10 mouse cellular contexts compared by ENCODE assay signal in the genomic region with DNA sequence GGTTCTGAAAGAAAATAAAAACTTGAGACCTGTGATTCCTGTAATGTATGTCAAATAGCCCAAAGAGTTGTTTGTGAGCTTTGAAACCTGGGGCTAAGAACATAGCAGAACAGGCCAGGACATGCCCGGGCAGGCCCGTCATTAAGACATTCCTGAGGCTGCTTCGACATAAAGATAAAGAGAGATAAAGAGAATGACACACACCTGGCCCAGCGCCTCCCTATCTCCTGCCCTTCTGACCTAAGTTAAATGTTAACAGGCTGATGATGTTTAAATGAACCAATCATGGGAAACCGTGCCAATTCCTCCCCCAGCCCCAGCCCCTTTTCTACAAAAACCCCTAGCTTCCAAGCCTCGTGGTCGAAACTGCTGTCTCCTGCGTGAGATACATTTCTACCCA. TPM values are rescaled to one million over a fixed set of nuclear protein-coding genes. Genes with fewer than 3 reads are reported as not detected.
"Had no signal": no experiment of that assay in that cellular context is flagged by ENCODE, and none has a peak within 500 bp of the region (broad histone marks: within the 10 kb centered on the region; RNA-seq: fewer than 3 reads in every experiment).

No protein-coding gene starts in this region.

RNA-seq across cellular contexts. Expression of a gene that starts 10.1 kb away (rescaled TPM):
- total RNA-seq: neutrophil, adult 5-6 weeks had no signal
- polyA plus RNA-seq: neural tube, embryonic 12.5 days; neural tube, embryonic 13.5 days; neural tube, embryonic 14.5 days; neural tube, embryonic 15.5 days; spleen, adult 2 months; stomach, embryonic 14.5 days; stomach, embryonic 15.5 days; stomach, embryonic 16.5 days; testis, adult 2 months had no signal

RNA-seq across cellular contexts. Expression of a gene that starts 47.4 kb away (rescaled TPM):
- polyA plus RNA-seq: spleen, adult 2 months had no signal
